Mouse (Mus musculus) thymus, adult 2 months (tissue): ENCODE measurements around the gene Zc2hc1c.

Source experiments
- CTCF ChIP-seq: fragments of 200-500 bp; IDR thresholded peaks from 2 replicates; pipeline ENCODE4 v1.5.1; 2012; ENCODE audit warnings: mild to moderate bottlenecking, control low read depth, low read length, moderate library complexity, borderline replicate concordance; ENCODE audit not compliant: control insufficient read depth, poor library complexity, insufficient read depth; ENCODE audit errors: extremely low read depth
- POLR2A ChIP-seq: fragments of 200-500 bp; IDR thresholded peaks from 2 replicates; pipeline ENCODE4 v1.6.1; 2012; ENCODE audit warnings: mild to moderate bottlenecking, low read length, control low read depth, moderate library complexity; ENCODE audit not compliant: control insufficient read depth, poor library complexity, insufficient read depth; ENCODE audit errors: extremely low read depth

- no peak for TF ChIP-seq CTCF
- no peak for TF ChIP-seq POLR2A
Observed at GRCm38 (mm10) chr12:85252083-85252482, 36.3 kb upstream of the Zc2hc1c start.
